In genomic region chr4:107246040-107246439, GRCm38 (mm10) we compare ENCODE assay signal across 29 mouse cellular contexts. TPM values are rescaled to one million over a fixed set of nuclear protein-coding genes. Genes with fewer than 3 reads are reported as not detected.
A peak's percentile ranks its signal among the peaks of the same experiment; 100 is the strongest.
DNase-seq lines count a peak whose midpoint lies in the region; ATAC-seq and TF ChIP-seq lines count a peak whose summit lies in the region.
"Had no signal": no experiment of that assay in that cellular context is flagged by ENCODE, and none has a peak within 500 bp of the region (broad histone marks: within the 10 kb centered on the region; RNA-seq: fewer than 3 reads in every experiment).

No protein-coding gene starts in this region.

- no peak for TF ChIP-seq POLR2A in lung, adult 2 months (IDR thresholded peaks at IDR 0.05; ENCODE audit: borderline replicate concordance, extremely low read depth, low read depth, low read length)
- no peak for TF ChIP-seq POLR2A in embryonic fibroblast, embryonic 13.5 days (IDR thresholded peaks at IDR 0.05; ENCODE audit: low read depth, low read length)

- peaks cover 47% of the 10 kb centered on the region for H3K4me1 ChIP-seq in heart, embryonic 10.5 days
- H3K4me1 ChIP-seq in intestine, embryonic 14.5 days (replicated peaks; ENCODE audit: control insufficient read depth, insufficient read depth, low read length) = peaks cover 37% of the 10 kb centered on the region
- H3K4me1 ChIP-seq in intestine, embryonic 15.5 days (replicated peaks) = peaks cover 12% of the 10 kb centered on the region; the same call in 1 of the 2 replicates
- H3K4me1 ChIP-seq in lung, embryonic 15.5 days = peaks cover 54% of the 10 kb centered on the region
- peaks cover 10% of the 10 kb centered on the region for H3K4me1 ChIP-seq in lung, adult 2 months (ENCODE audit: control insufficient read depth, insufficient read depth, low read length)
- peaks cover 28% of the 10 kb centered on the region for H3K4me1 ChIP-seq in embryonic fibroblast, embryonic 13.5 days (ENCODE audit: control insufficient read depth, insufficient read depth, low read length)
- no peaks in the 10 kb centered on the region for H3K4me1 ChIP-seq in hindbrain, embryonic 11.5 days (replicated peaks; ENCODE audit: control insufficient read depth, insufficient read depth, low read length)

- DNase-seq in heart, embryonic 10.5 days (ENCODE audit: low spot score) = no peak
- DNase-seq in heart, adult 18-20 months = no peak
- DNase-seq in intestine, embryonic 14.5 days (ENCODE audit: low spot score) = no peak
- DNase-seq in lung, adult 2 months = no peak
- DNase-seq in hindbrain, embryonic 11.5 days (ENCODE audit: low spot score) = no peak
- DNase-seq: adrenal gland, adult 2 months; cerebellum, adult 11 months; cerebellum, postnatal 14 days; gastrocnemius, postnatal 10 days; retina, postnatal 1 day; thymus, adult 2 months had no signal

- ATAC-seq in intestine, embryonic 14.5 days (replicated peaks; ENCODE audit: low FRiP score, low TSS enrichment, low read depth) = no peak
- no peak for ATAC-seq in intestine, embryonic 15.5 days
- ATAC-seq in lung, embryonic 15.5 days (ENCODE audit: borderline replicate concordance, extremely low read depth, low FRiP score, low TSS enrichment) = no peak
- no peak for ATAC-seq in hindbrain, embryonic 11.5 days (ENCODE audit: low FRiP score)
- ATAC-seq: forebrain, embryonic 15.5 days; hindbrain, embryonic 16.5 days; intestine, postnatal 0 days; midbrain, embryonic 16.5 days had no signal

- H3K9ac ChIP-seq in intestine, embryonic 14.5 days (ENCODE audit: low read length) = no peak overlapping the region
- H3K9ac ChIP-seq in intestine, embryonic 15.5 days = no peak overlapping the region
- H3K9ac ChIP-seq in lung, embryonic 15.5 days = no peak overlapping the region
- H3K9ac ChIP-seq in hindbrain, embryonic 11.5 days (ENCODE audit: low read depth, low read length) = no peak overlapping the region
- H3K9ac ChIP-seq: embryonic facial prominence, embryonic 13.5 days; forebrain, embryonic 15.5 days; neural tube, embryonic 13.5 days had no signal

- peak overlapping the region; percentile 49; the same call in 1 of the 2 replicates for H3K27ac ChIP-seq in heart, embryonic 10.5 days
- peak overlapping the region; percentile 57; the same call in 1 of the 2 replicates for H3K27ac ChIP-seq in intestine, embryonic 14.5 days (ENCODE audit: low read depth)
- no peak overlapping the region for H3K27ac ChIP-seq in intestine, embryonic 15.5 days
- H3K27ac ChIP-seq in lung, embryonic 15.5 days = peak overlapping the region; percentile 55; the same call in 1 of the 2 replicates
- peak overlapping the region; percentile 97 for H3K27ac ChIP-seq in embryonic fibroblast, embryonic 13.5 days (ENCODE audit: insufficient read depth, low read length)
- H3K27ac ChIP-seq in hindbrain, embryonic 11.5 days (ENCODE audit: low read depth, low read length) = no peak overlapping the region
- H3K27ac ChIP-seq: forebrain, embryonic 15.5 days; layer of hippocampus, adult 2 months; limb, embryonic 10.5 days; macrophage; neural tube, embryonic 13.5 days had no signal

- no peak overlapping the region for H3K4me3 ChIP-seq in heart, embryonic 10.5 days
- H3K4me3 ChIP-seq in intestine, embryonic 14.5 days (ENCODE audit: low read depth, low read length) = no peak overlapping the region
- no peak overlapping the region for H3K4me3 ChIP-seq in intestine, embryonic 15.5 days (replicated peaks)
- H3K4me3 ChIP-seq in lung, embryonic 15.5 days = no peak overlapping the region
- H3K4me3 ChIP-seq in lung, adult 2 months (replicated peaks; ENCODE audit: extremely low read depth, low read depth, low read length) = no peak overlapping the region
- no peak overlapping the region for H3K4me3 ChIP-seq in embryonic fibroblast, embryonic 13.5 days (ENCODE audit: insufficient read depth, low read length)
- H3K4me3 ChIP-seq in hindbrain, embryonic 11.5 days (ENCODE audit: low read depth, low read length) = no peak overlapping the region
- H3K4me3 ChIP-seq: embryonic facial prominence, embryonic 13.5 days; forebrain, embryonic 15.5 days; layer of hippocampus, adult 2 months; limb, embryonic 10.5 days; myocyte; neural tube, embryonic 13.5 days had no signal

- H3K36me3 ChIP-seq in heart, embryonic 10.5 days = peaks cover 30% of the 10 kb centered on the region
- H3K36me3 ChIP-seq in intestine, embryonic 14.5 days (ENCODE audit: control insufficient read depth, insufficient read depth, low read length) = peaks cover 32% of the 10 kb centered on the region
- H3K36me3 ChIP-seq in intestine, embryonic 15.5 days = no peaks in the 10 kb centered on the region
- H3K36me3 ChIP-seq in lung, embryonic 15.5 days = peaks cover 19% of the 10 kb centered on the region; the same call in 1 of the 2 replicates
- no peaks in the 10 kb centered on the region for H3K36me3 ChIP-seq in hindbrain, embryonic 11.5 days (ENCODE audit: control insufficient read depth, insufficient read depth, low read length)

- TF ChIP-seq CTCF in lung, adult 2 months (IDR thresholded peaks at IDR 0.05; ENCODE audit: insufficient read depth, low read length) = no peak
- TF ChIP-seq CTCF in embryonic fibroblast, embryonic 13.5 days (IDR thresholded peaks at IDR 0.05; ENCODE audit: borderline replicate concordance, insufficient read depth, low read length) = no peak

- no peaks in the 10 kb centered on the region for H3K9me3 ChIP-seq in heart, embryonic 10.5 days
- H3K9me3 ChIP-seq in intestine, embryonic 14.5 days (ENCODE audit: control insufficient read depth, low read length) = no peaks in the 10 kb centered on the region
- no peaks in the 10 kb centered on the region for H3K9me3 ChIP-seq in intestine, embryonic 15.5 days
- no peaks in the 10 kb centered on the region for H3K9me3 ChIP-seq in lung, embryonic 15.5 days
- no peaks in the 10 kb centered on the region for H3K9me3 ChIP-seq in hindbrain, embryonic 11.5 days (ENCODE audit: control insufficient read depth, low read length)
- H3K9me3 ChIP-seq: embryonic facial prominence, embryonic 13.5 days; forebrain, embryonic 15.5 days; limb, embryonic 10.5 days; neural tube, embryonic 13.5 days had no signal

- H3K4me2 ChIP-seq in intestine, embryonic 14.5 days (ENCODE audit: low read length) = no peak overlapping the region
- no peak overlapping the region for H3K4me2 ChIP-seq in intestine, embryonic 15.5 days (replicated peaks)
- no peak overlapping the region for H3K4me2 ChIP-seq in lung, embryonic 15.5 days
- H3K4me2 ChIP-seq in hindbrain, embryonic 11.5 days (replicated peaks; ENCODE audit: low read depth, low read length) = no peak overlapping the region
- H3K4me2 ChIP-seq: embryonic facial prominence, embryonic 13.5 days; forebrain, embryonic 15.5 days; neural tube, embryonic 13.5 days had no signal

- H3K27me3 ChIP-seq in heart, embryonic 10.5 days (ENCODE audit: insufficient read depth, poor library complexity, severe bottlenecking) = no peaks in the 10 kb centered on the region
- no peaks in the 10 kb centered on the region for H3K27me3 ChIP-seq in intestine, embryonic 14.5 days (replicated peaks; ENCODE audit: control insufficient read depth, insufficient read depth, low read length)
- no peaks in the 10 kb centered on the region for H3K27me3 ChIP-seq in intestine, embryonic 15.5 days (replicated peaks)
- no peaks in the 10 kb centered on the region for H3K27me3 ChIP-seq in lung, embryonic 15.5 days
- no peaks in the 10 kb centered on the region for H3K27me3 ChIP-seq in hindbrain, embryonic 11.5 days (ENCODE audit: control insufficient read depth, insufficient read depth, low read length)
- H3K27me3 ChIP-seq: embryonic facial prominence, embryonic 13.5 days; forebrain, embryonic 15.5 days; neural tube, embryonic 13.5 days had no signal

- 49% methylated on average over 1 of the region's 1 CpGs for WGBS in heart, embryonic 10.5 days
- 33% methylated on average over 1 of the region's 1 CpGs for WGBS in intestine, embryonic 14.5 days
- WGBS in intestine, embryonic 15.5 days = 51% methylated on average over 1 of the region's 1 CpGs
- 37% methylated on average over 1 of the region's 1 CpGs for WGBS in lung, embryonic 15.5 days
- whole genome bisulfite sequencing in lung, adult 2 months = 62% methylated on average over 1 of the region's 1 CpGs
- WGBS in hindbrain, embryonic 11.5 days = 85% methylated on average over 1 of the region's 1 CpGs

RNA-seq across cellular contexts. Expression of gene Lrrc42, which starts 7.3 kb away (rescaled TPM):
- 81.7 and 86.6 TPM in 2 replicates for polyA plus RNA-seq in heart, embryonic 10.5 days (2016; fragmentation: Nextera tagmentation; extraction: Ambion mirVana)
- 10 to 100 TPM in 1 of 2 experiments, 1 to 10 TPM in 1; 10.0 to 10.2 TPM for total RNA-seq in heart, adult 18-20 months (2021)
- polyA plus RNA-seq in intestine, embryonic 14.5 days (2014; fragmentation: Nextera tagmentation; extraction: Ambion mirVana) = 62.7 and 65.8 TPM in 2 replicates
- 53.5 TPM in 2 replicates for polyA plus RNA-seq in intestine, embryonic 15.5 days (2015; fragmentation: Nextera tagmentation; extraction: Ambion mirVana)
- polyA plus RNA-seq in lung, embryonic 15.5 days (2015; fragmentation: Nextera tagmentation; extraction: Ambion mirVana) = 71.7 and 72.6 TPM in 2 replicates
- 9.0 and 10.6 TPM in 2 replicates for polyA plus RNA-seq in lung, adult 2 months (2012; rRNA removed)
- polyA plus RNA-seq in embryonic fibroblast, embryonic 13.5 days (2011; ENCODE audit: insufficient read length, low read depth, missing spikeins) = 88.1 and 129 TPM in 2 replicates
- 79.1 and 83.0 TPM in 2 replicates for polyA plus RNA-seq in hindbrain, embryonic 11.5 days (2014; fragmentation: Nextera tagmentation; extraction: Ambion mirVana)

RNA-seq across cellular contexts. Expression of gene Hspb11, which starts 7.4 kb away (rescaled TPM):
- polyA plus RNA-seq in heart, embryonic 10.5 days (2016; fragmentation: Nextera tagmentation; extraction: Ambion mirVana) = 39.4 and 43.4 TPM in 2 replicates
- 10 to 100 TPM in 1 of 2 experiments, 1 to 10 TPM in 1; 9.8 to 13.6 TPM for total RNA-seq in heart, adult 18-20 months (2021)
- polyA plus RNA-seq in intestine, embryonic 14.5 days (2014; fragmentation: Nextera tagmentation; extraction: Ambion mirVana) = 31.1 and 39.1 TPM in 2 replicates
- polyA plus RNA-seq in intestine, embryonic 15.5 days (2015; fragmentation: Nextera tagmentation; extraction: Ambion mirVana) = 29.4 and 31.9 TPM in 2 replicates
- 35.2 and 38.7 TPM in 2 replicates for polyA plus RNA-seq in lung, embryonic 15.5 days (2015; fragmentation: Nextera tagmentation; extraction: Ambion mirVana)
- polyA plus RNA-seq in lung, adult 2 months (2012; rRNA removed) = 2.4 and 4.2 TPM in 2 replicates
- polyA plus RNA-seq in embryonic fibroblast, embryonic 13.5 days (2011; ENCODE audit: insufficient read length, low read depth, missing spikeins) = 62.5 and 65.2 TPM in 2 replicates
- 32.0 and 39.3 TPM in 2 replicates for polyA plus RNA-seq in hindbrain, embryonic 11.5 days (2014; fragmentation: Nextera tagmentation; extraction: Ambion mirVana)

RNA-seq across cellular contexts. Expression of gene Ldlrad1, which starts 37.1 kb away (rescaled TPM):
- not detected in 2 replicates for polyA plus RNA-seq in heart, embryonic 10.5 days (2016; fragmentation: Nextera tagmentation; extraction: Ambion mirVana)
- total RNA-seq in heart, adult 18-20 months (2021) = under 1 TPM in 1 of 2 experiments, not detected in 1; 0.44 TPM
- not detected in 2 replicates for polyA plus RNA-seq in intestine, embryonic 14.5 days (2014; fragmentation: Nextera tagmentation; extraction: Ambion mirVana)
- not detected in 2 replicates for polyA plus RNA-seq in intestine, embryonic 15.5 days (2015; fragmentation: Nextera tagmentation; extraction: Ambion mirVana)
- 0.15 TPM in 1 of 2 replicates, not detected in the other for polyA plus RNA-seq in lung, embryonic 15.5 days (2015; fragmentation: Nextera tagmentation; extraction: Ambion mirVana)
- polyA plus RNA-seq in lung, adult 2 months (2012; rRNA removed) = 47.9 and 52.0 TPM in 2 replicates
- not detected in 2 replicates for polyA plus RNA-seq in embryonic fibroblast, embryonic 13.5 days (2011; ENCODE audit: insufficient read length, low read depth, missing spikeins)
- not detected in 2 replicates for polyA plus RNA-seq in hindbrain, embryonic 11.5 days (2014; fragmentation: Nextera tagmentation; extraction: Ambion mirVana)
- total RNA-seq: adrenal gland, adult 2 months; adrenal gland, postnatal 4 days; ES-E14; gastrocnemius, postnatal 10 days; layer of hippocampus, adult 2 months; layer of hippocampus, postnatal 25 days; liver, adult 2 months had no signal
- polyA plus RNA-seq: embryonic facial prominence, embryonic 13.5 days; forebrain, embryonic 15.5 days; hindbrain, embryonic 16.5 days; intestine, postnatal 0 days; limb, embryonic 10.5 days; liver, adult 2 months; liver, embryonic 16.5 days; macrophage; midbrain, embryonic 16.5 days; myocyte; neural tube, embryonic 13.5 days had no signal

Comparison
In these comparisons a context has a peak if more than half of its experiments do, and no peak if none do; other contexts are left out.
1. H3K27ac ChIP-seq: peak in heart, embryonic 10.5 days (single experiment), intestine, embryonic 14.5 days (single experiment), lung, embryonic 15.5 days (single experiment) and embryonic fibroblast, embryonic 13.5 days (single experiment); none in intestine, embryonic 15.5 days (single experiment) and hindbrain, embryonic 11.5 days (single experiment).
2. RNA of gene Ldlrad1, which starts 37.1 kb away (polyA plus RNA-seq): 47.9 to 52.0 TPM in lung, adult 2 months; not detected in hindbrain, embryonic 11.5 days, not detected in heart, embryonic 10.5 days, not detected in intestine, embryonic 14.5 days, not detected in intestine, embryonic 15.5 days, 0.15 TPM in lung, embryonic 15.5 days and not detected in embryonic fibroblast, embryonic 13.5 days; every median in the first group is over 10 times any median in the second.